Mouse (Mus musculus) layer of hippocampus, postnatal 14 days (tissue): Measurements from ENCODE around the gene Cnrip1. TPM values are rescaled to one million over a fixed set of nuclear protein-coding genes. Genes with fewer than 3 reads are reported as not detected.
"Not testable (repeated sequence)": the region's sequence is repeated elsewhere in the genome, so short reads cannot be mapped to it uniquely, and the experiment has no call there.

Source experiments
- DNase-seq, 2 experiments: peaks; one replicate each; pipeline ENCODE4 v3.0.0; 2021 to 2022; ENCODE audit warnings: low spot score in 2 of 2, mixed read lengths in 1 of 2
- long read RNA-seq, 2 experiments: library from polyadenylated mRNA; stranded (forward); transcript quantifications; one replicate each; pipeline ENCODE4 v2.0.0; 2021
- total RNA-seq, 2 experiments: library from RNA; stranded (reverse); gene quantifications; 2 replicates each; pipeline ENCODE4 v1.2.3; 2021

Cnrip1 gene
- total RNA-seq = 100 to 1,000 TPM; 150 to 151 TPM
- long read RNA-seq, experiment 1, transcript Cnrip1-201 (3 exons, 1,654 nt) = major isoform, 157 of 198 reads
- long read RNA-seq, experiment 1, partial matches to known transcripts = 14 of 198 reads
- long read RNA-seq, experiment 1, other reads (novel, unspliced or antisense) = 27 of 198 reads
- long read RNA-seq, experiment 2, transcript Cnrip1-201 (3 exons, 1,654 nt) = major isoform, 246 of 292 reads
- long read RNA-seq, experiment 2, partial matches to known transcripts = 23 of 292 reads
- long read RNA-seq, experiment 2, other reads (novel, unspliced or antisense) = 23 of 292 reads

DNA sequence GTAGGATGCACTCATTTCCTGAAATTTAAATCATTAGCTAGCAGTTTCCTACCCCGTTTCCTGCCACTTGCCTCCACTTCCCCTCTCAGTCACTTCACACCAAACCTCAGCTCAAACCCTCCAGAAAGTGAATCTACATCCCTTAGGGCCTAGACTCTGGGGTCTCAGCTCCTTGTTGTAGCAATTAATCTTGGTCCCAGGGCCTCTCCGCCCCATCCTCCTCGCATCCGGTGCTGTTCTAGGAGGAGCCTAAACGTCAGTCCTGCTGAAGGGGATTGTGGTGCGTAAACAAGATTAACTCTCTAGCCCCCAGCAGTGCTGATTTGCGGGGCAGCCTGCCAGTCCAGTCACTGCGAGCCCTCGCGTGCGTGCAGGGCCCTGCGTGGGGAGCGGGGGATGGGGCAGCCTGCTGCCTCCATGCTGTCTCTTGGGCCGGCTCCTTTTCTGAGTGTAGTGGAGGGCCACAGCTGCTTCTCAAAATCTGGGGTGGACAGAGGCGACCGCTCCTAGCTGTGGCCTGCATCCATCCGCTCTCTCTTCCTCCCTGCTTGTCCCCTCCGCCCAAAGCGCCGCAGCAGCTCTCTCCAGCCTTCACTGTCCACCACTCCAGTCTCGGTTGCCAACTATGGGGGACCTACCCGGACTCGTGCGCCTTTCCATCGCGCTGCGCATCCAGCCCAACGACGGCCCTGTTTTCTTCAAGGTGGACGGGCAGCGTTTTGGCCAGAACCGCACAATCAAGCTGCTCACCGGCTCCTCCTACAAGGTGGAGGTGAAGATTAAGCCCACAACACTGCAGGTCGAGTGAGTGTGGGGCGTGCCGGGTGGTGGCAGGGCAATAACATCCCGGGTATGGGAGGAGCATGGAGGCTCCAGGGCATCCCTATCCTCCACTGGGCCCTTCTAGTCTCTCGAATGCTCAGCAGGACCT lies at the start of gene Cnrip1, which contains the start of gene Plek:
Gene Cnrip1 (plus strand): TSS at position 42 of the 931 bp plus-strand sequence.
Gene Plek (minus strand): TSS at position 837 of the 931 bp plus-strand sequence.
- DNase-seq = peak; percentile 89 to 93

DNA sequence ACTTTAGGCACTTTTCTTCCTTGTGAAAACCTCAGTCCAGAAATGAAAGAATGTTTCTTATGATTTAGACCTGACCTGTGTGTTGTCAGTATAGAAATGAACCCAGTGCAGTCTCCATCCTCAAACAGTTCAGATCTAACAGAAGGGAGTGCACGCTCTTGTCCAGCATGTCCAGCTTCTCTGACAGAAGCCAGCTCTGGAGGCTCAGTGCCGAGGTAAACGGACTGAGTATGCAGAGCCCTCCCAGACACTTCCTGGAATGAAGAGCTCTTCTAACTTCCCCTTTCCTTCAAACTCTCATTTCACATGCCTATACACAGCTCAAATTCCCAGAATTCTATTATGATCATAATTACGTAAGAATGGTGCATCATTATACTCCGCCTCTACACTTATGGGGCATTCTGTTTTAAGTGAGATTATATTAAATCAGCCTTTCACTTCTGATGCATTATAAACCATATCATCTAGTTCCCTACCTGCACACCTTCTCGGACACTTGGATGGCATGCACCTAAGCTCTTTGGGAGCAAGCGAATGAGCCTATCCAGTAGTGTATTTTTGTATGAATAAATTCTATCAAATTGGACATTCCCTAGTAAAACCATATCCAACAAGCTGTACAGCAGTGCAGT lies 48.5 kb upstream of the Cnrip1 start:
- no peak for DNase-seq

DNA sequence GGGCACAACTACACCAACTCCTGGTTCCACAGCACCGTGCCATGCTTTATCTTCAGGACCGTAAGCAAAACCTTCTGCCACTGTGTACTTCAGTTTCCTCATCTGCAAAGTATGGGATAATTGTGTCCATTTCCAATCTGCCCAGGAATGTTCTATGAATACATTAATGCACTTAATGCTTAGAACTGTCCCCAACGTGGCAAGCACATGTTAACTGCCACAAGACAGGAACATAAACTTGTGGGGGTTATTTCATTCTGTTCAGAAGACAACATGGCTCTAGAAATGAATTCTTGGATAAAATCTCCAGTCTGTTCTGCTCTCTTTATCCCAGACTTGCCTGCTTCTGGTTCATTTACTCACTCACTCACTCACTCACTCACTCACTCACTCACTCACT lies 47.6 kb upstream of the Cnrip1 start:
- no peak for DNase-seq

DNA sequence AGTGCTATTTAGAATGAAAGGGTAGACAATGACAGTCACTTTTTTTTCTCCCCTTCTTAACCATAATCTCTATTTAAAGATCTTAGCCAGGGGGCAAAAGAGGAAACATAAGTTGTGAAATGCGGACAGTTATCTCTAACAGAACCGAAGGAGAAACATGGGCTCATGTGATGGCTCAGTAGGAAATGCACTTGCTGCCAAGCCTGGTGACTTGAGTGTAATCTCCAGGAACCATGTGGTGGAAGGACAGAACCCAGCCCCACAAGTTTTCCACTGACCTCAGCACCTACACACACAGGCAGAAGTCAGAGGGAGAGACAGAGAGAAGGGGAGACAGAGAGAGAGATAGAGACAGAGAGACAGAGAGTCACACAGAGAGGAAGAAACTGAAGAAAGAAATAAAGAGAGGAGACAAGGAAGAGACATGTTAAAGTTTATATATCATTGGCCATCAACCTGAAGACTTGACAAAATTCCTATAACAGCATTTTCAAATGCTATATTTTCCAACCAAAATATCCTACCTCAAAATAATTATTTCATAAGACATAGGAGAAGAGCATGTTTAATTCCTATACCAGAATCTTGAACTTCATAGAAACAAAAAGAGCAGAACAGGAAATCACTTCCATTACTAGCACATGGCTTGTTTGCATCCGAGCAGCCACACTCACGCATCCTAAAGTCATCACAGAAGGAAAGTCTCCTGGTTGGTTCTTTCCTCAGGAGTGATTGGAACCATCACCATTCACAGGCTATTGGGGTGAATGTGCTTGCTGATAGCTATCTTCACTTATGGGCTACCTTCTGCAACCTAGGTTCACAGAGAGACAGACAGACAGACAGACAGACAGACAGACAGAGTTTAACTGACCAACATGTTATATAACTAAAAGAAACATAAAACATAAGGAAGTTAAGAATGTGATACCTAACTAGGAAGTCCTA lies 46.2 kb upstream of the Cnrip1 start:
- DNase-seq = no peak

DNA sequence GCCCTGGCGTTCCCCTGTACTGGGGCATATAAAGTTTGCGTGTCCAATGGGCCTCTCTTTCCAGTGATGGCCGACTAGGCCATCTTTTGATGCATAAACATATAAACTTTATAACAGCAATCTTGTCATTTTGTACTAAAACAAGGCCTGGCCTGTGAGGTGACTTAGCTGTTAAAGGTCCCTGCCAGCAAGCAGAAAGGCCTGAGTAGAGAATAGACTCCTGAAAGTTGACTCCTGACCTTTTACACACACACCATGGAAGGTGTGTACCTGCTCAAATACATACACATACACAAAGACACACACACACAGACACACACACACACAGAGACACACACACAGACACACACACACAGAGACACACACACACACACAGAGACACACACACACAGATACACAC lies 44.9 kb upstream of the Cnrip1 start:
- DNase-seq = not testable (repeated sequence)

DNA sequence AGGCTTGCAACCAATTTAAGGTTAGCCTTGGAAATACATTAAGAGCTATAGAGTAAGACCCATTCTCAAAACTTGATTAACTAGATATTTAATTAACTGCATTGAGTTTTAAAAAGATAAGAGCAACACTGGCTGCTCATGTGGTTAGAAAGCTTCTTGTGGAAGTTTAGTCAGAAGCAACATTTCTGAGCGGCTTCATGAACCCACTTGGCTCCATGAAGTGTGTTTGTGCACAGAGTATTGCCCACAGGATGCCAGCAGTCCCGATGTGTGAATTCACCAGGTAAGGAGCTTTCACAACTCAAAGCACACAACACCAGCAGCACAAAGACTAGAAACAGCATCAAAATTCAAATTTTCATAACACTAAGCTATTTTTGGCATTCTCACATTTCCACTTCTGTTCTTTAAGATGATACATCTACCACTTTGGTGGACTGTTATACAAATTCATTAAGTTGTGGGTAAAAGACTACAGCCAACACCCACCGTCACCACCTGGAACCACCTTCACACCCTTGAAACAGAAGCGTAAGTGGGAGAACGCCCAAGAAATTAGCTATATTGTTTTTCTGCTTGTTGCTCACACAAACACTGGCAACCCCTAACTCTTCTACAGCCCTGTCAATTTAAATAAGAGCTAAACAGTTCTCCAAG lies 43.7 kb upstream of the Cnrip1 start:
- no peak for DNase-seq

DNA sequence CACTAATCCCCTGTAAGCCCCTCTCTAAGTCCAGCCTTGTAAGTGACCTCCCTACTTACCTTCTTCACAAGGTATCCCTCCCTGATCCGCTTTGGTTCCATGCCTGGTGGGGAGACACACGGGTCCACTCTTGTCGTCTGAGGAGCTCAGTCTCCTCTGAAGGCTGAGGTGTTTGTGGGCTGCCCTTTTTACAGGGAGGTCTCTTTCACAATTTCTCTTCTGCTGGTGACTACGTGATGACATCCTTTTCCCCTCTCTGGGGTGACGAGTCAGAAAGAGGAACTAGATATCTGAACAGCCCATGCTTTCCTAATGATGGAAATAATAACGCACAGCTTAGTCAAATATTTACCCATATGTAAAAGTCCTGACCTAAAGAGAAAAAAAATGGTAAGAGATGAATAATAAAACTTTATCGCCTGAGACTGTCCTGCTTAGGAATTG lies 42.9 kb upstream of the Cnrip1 start:
- no peak for DNase-seq

DNA sequence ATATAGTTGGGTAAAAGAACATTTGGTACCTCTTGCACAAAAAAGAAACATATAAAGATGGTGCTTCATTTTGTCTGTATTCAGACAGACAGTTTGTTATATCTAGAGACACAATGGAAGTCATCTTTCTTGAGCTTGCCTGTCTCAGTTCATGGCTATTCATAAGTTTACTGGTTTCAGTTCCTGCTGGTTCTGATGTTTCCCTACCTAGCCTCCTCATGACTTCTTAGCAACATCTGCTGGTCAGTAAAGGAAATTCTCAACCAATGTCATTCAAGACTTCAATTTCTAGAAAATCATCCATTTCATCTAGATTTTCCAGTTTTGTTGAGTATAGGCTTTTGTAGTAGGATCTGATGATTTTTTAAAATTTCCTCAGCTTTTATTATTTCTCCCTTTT lies 38.4 kb upstream of the Cnrip1 start:
- DNase-seq = no peak

DNA sequence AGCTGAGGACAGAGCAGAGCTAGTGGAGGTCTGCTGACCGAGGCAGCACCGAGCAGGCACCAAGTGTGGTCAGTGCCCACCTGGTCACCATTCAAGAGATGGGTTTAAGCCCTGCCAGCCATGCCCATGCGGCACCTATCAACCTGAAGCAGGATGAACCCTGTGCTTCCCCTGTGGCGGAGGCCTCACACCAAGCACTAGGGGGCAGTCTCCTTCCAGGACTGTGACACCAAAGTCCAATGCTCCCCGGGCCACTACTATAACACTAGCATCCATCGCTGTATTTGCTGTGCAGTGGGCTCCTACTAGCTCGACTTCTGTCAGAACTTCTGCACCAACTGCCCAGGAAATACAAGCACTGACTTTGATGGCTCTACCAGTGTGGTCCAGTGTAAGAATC lies 32.1 kb upstream of the Cnrip1 start:
- DNase-seq = no peak

DNA sequence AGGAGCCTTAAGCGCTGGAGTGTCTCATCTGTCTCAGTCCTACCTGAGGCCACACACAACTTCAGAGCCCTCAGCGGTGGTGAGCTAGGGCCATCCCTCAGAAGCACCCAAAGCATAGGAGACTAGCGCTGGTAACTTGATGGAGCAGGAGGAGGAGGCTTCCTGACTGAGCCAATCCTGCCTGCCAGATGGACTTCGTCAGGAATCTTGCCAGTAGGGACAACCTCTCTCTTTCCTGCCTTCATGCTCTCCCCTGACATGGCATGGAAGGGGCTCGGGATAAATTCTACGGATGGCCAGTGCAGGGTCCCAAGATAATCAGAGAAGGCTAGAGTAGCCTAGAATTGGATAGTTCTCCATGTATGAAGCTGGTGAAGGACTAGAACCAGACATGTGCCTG lies 28.2 kb upstream of the Cnrip1 start:
- no peak for DNase-seq

DNA sequence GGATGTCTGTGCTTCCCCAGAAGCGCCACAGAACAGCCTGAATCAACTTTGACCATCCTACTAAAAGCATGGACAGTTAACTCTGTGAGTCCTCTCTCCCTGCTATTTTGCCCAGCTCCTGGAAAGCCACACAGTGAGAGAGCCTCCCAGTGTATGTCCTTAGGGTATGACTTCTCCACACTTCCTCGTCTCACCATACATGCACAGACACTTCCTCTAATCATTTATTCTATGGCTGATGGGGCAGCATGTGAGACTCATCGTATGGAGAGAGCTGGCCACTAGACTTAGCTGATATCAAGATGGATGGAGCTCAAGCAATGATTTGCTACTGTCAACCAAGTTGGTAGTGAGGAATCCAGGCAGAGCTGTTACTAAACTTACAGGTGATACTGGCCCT lies 27.4 kb upstream of the Cnrip1 start:
- DNase-seq = no peak

DNA sequence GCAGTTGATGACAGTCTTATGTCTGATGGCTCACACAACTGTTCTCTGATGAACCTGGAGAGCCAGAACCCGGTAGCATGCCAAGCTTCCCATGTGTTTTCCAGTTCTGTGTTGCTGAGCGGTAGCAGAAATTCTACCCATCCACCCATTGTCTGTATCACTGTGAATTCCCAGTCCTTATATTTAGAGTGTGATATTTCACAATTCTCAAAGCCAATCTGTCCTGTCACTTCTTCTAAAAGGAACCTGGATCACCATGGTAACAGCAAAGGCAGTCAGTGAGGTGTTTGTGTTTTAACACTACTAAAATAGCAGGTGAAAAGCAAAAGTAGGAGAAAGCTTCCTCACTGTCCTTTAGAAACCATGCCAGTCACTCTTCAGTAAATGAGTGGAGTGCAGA lies 5.6 kb upstream of the Cnrip1 start:
- DNase-seq = peak in 1 of 2 experiments; percentile 40

DNA sequence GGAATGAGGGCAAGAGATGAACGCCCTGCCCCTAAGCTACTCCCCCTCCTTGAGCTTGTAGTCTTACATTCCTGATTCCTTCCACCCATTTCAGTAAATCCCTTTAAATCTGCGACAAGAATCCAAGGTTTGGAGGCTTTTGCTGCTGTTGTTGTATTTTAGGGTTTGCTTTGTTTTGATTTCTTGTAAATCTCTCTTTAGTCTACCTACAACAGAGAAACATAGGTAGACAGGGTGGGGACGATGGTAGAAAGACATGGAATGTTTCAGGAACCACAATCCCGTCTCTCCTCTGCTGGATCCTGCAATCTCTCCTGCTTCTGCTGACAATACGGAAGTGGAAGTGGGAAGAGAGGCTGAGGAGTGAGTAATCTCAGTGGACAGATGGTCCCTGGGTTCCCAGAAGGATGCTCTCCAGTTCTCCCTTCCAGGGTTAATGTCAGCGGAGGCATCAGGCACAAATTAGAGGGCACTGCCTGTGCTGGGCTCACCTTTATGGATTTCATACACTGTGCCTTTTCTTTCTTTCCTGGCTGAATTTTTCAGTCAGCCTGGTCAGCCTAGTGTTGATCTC lies 1.2 kb downstream of the Cnrip1 start:
- peak; percentile 19 for DNase-seq

DNA sequence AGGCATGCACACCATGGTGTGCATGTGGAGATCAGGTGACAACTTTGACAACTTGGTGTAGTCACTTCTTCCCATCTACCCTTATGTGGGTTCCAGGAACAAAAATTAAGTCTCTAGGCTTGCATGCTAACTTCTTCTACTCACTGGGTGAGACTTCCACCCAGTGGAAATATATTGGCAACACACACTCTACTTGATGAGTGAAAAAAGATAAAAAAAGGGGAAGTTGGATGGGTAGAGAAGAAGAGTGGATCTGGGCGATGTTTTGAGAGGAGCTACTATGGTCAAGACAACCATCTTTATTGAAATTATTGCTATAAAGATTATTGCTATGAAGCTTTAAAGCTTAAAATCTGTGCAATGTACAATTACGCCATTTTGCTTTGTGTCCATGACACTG lies 18.0 kb downstream of the Cnrip1 start:
- DNase-seq = not testable (repeated sequence)

DNA sequence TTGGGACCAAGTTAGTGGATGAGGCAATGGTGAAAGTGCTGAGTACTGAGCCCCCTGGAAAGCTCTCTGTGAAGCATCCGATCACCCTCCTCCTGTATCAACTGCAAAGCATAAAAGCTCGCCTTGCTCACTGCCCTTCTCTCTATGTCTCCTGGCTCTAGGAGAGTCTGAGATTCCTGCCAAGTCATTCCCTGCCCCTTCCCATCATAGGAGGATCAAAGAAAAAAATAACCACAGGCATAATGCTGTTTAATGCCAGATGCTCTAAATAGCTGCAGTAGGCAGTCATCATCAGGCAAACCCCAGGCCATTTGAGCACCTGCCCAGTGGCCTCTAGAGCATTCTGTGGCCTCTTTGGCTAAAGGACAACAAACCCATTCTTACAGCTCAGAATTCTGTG lies 24.3 kb downstream of the Cnrip1 start:
- DNase-seq = no peak

DNA sequence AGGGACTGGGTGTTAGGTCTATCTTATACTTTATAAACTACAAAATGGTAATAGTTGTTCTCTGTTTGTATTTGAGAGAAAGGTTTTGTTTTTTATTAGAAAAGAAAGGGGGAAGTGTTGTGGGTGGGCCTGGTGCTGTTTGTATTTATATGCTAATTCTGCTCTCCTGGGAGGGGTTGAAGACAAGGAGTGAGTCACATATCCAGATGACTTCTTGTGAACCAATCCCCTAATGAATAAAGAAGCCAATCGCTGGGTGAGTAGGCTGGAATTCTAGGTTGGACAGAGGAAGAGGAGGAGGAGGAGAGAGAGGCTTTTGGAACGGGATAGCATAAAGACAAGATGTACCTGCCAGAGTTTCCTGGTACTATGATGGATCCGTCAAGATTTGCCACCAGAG lies 30.7 kb downstream of the Cnrip1 start:
- DNase-seq = no peak

DNA sequence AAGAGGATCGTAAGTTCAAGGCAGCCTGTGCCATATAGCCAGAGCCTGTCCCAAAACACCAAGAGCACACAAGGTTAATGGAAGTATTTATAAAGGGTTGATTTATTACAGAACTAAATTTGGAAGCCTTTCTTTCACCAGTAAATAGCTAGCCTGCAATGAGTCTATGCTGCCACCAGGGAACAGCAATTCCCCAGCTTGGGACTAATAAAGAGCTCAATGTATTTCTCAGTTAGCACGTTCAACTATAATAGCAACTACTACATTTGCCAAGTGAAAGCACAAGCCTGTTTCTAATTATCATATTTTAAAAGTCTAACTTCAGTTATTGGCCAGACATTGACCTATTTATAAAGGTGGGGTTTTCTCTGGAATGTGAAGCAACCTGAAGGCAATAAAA lies 31.6 kb downstream of the Cnrip1 start:
- peak; percentile 21 to 57 for DNase-seq

DNA sequence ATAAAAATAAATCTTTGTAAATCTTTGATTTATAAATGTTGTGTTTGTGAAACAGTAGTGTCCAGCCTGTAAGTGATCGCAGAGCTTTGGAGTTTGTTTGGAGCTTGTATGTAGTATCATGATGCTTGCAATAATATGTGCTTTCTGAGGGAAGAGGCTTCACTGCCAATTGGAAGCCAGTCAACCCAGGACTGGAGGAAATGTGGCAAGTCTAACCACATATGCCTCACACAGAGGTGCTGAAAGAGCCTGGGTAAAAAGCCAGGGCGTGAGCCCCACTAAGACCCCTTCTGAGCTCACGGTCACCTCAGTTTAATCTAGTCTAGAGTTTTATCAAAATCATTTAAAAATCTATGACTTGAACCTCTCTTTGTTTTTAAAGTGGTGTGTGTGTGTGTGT lies 32.1 kb downstream of the Cnrip1 start:
- no peak for DNase-seq

DNA sequence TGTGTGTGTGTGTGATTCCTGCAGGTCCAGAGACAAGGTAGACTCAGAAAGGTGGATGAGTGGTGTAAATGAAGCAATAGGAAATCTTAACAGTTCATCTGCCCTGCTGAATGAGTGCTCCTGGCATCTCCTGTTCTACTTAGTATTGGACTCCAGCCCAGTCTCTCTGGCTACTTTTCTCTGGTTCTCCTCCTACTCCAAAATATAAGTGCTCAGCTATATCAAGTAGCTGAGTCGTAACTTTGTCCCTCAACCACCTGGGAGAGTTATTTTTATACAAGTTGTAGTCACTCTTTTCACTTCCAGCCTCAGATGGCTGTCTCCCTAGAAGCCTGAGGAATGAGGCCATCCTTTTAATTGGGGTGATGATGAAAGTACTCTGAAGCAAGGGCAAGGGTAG lies 32.5 kb downstream of the Cnrip1 start:
- DNase-seq = no peak

DNA sequence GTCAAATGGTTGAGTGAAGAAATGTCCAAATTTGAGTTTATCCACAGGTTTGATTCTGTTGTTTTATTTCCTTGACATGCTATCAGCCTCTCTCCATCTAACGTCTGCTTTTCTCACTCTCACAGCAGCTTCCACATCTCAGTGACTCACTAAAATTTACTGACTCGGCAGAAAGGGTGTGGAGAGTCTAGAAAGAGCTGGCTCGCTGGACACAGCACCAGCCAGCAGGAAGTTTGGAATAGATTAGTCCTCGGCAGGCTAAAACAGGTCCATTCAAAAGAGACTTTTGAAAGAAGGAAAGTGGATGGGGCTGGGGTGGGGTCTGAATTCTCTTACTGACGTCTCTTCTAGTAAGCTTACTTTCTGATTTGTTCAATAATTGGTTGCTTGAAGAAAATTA lies 34.7 kb downstream of the Cnrip1 start:
- no peak for DNase-seq
